Mouse (Mus musculus) embryonic facial prominence, embryonic 11.5 days (tissue): ENCODE measurements at regions not wholly inside any gene's neighbourhood (a gene's known extent, or its start where the extent isn't known, plus 50 kb on each side); places are given as distances from the start of the nearest gene placed in this dataset.

Experiments used
- ATAC-seq: fragments of 200-750 bp; cut with Nextera tagmentation; replicated peaks from 2 replicates; pipeline ENCODE4 v1.8.0; 2017; ENCODE audit warnings: low read depth; ENCODE audit not compliant: insufficient number of reproducible peaks, low FRiP score, low TSS enrichment
- DNase-seq: peaks from one replicate; pipeline ENCODE4 v3.0.0-alpha.2; 2015; ENCODE audit warnings: low spot score
- H3K27ac ChIP-seq: fragments of 300-500 bp; sonication (generic); replicated peaks from 2 replicates; pipeline ENCODE4 v1.5.1; 2014; ENCODE audit warnings: mild to moderate bottlenecking, low read depth, low read length, control low read depth
- H3K27me3 ChIP-seq: fragments of 300-500 bp; sonication (generic); 2 replicates; pipeline ENCODE4 v1.6.1; 2014; ENCODE audit warnings: mild to moderate bottlenecking, low read length, moderate library complexity, mixed read lengths; ENCODE audit not compliant: control insufficient read depth, insufficient read depth
- H3K36me3 ChIP-seq: fragments of 300-500 bp; sonication (generic); replicated peaks from 2 replicates; pipeline ENCODE4 v1.6.1; 2014; ENCODE audit warnings: low read depth, mild to moderate bottlenecking, low read length, moderate library complexity, mixed read lengths; ENCODE audit not compliant: control insufficient read depth, insufficient read depth
- H3K4me1 ChIP-seq: fragments of 300-500 bp; sonication (generic); 2 replicates; pipeline ENCODE4 v1.6.1; 2014; ENCODE audit warnings: low read length, mixed read lengths; ENCODE audit not compliant: control insufficient read depth, insufficient read depth
- H3K4me2 ChIP-seq: fragments of 300-500 bp; sonication (generic); 2 replicates; pipeline ENCODE4 v1.6.1; 2014; ENCODE audit warnings: low read depth, mild to moderate bottlenecking, control low read depth, low read length, moderate library complexity
- H3K4me3 ChIP-seq: fragments of 300-500 bp; sonication (generic); 2 replicates; pipeline ENCODE4 v1.5.1; 2014; ENCODE audit warnings: low read depth, low read length, control low read depth
- H3K9ac ChIP-seq: fragments of 300-500 bp; sonication (generic); replicated peaks from 2 replicates; pipeline ENCODE4 v1.6.1; 2014; ENCODE audit warnings: mild to moderate bottlenecking, control low read depth, low read length
- H3K9me3 ChIP-seq: fragments of 300-500 bp; sonication (generic); replicated peaks from 2 replicates; pipeline ENCODE4 v1.6.1; 2016; ENCODE audit warnings: mild to moderate bottlenecking, low read length, inconsistent platforms, mixed read lengths; ENCODE audit not compliant: control insufficient read depth
- WGBS: fragments of 180-500 bp; shearing (Covaris S2); extraction: QIAGEN DNeasy Blood & Tissue Kit; methylation state at CpG from one replicate; pipeline ENCODE4 v1.1.7; 2014; 5-methylcytosine and 5-hydroxymethylcytosine counted together

DNA sequence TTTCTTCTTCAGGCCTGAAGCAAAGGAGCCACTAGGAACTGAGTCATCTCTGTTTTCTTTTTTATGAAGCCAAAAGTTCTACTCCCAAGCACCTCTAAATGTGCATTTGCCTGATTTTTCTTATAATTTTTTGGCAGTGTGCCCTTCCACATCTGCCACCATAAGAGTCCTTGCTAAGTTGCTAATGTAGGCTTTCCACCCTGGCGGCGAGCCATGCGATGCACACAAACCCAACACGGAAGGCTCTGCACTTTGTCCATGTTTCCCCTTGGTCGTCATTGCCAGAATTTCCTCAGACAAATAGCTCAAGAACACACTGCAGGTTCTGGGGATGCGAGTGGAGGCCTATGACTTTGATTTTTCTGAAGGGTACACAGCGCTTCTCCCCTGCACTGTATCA lies 54.5 kb upstream of the Ercc4 start:
- no peak for DNase-seq

More for the DNA sequence above, 54.5 kb upstream of the Ercc4 start:
- WGBS: 90% methylated on average over 7 of the region's 7 CpGs
- H3K4me3 ChIP-seq: no peak overlapping the region
- H3K27me3 ChIP-seq: no peaks in the 10 kb centered on the region
- H3K36me3 ChIP-seq: no peaks in the 10 kb centered on the region
- H3K27ac ChIP-seq: no peak overlapping the region
- no peak overlapping the region for H3K9ac ChIP-seq
- no peaks in the 10 kb centered on the region for H3K9me3 ChIP-seq
- no peak for ATAC-seq
- H3K4me1 ChIP-seq: no peaks in the 10 kb centered on the region
- H3K4me2 ChIP-seq: no peak overlapping the region
